Mouse (Mus musculus): Measurements from ENCODE around the gene Kremen1.

GRCm38 (mm10) chr11:5290691-5291090, 29.3 kb upstream of the Kremen1 start:
- peak; percentile 17 for TF ChIP-seq CTCF (IDR thresholded peaks at IDR 0.05; ENCODE audit: low read depth, low read length)
- no peak for TF ChIP-seq POLR2A (IDR thresholded peaks at IDR 0.05; ENCODE audit: insufficient read depth, low read length)
- no peak for TF ChIP-seq EP300 (IDR thresholded peaks at IDR 0.05; ENCODE audit: insufficient read depth, low read depth, low read length)

Measured in ES-Bruce4 (cell line).